ENCODE assay signal across 18 mouse cellular contexts in the genomic region with DNA sequence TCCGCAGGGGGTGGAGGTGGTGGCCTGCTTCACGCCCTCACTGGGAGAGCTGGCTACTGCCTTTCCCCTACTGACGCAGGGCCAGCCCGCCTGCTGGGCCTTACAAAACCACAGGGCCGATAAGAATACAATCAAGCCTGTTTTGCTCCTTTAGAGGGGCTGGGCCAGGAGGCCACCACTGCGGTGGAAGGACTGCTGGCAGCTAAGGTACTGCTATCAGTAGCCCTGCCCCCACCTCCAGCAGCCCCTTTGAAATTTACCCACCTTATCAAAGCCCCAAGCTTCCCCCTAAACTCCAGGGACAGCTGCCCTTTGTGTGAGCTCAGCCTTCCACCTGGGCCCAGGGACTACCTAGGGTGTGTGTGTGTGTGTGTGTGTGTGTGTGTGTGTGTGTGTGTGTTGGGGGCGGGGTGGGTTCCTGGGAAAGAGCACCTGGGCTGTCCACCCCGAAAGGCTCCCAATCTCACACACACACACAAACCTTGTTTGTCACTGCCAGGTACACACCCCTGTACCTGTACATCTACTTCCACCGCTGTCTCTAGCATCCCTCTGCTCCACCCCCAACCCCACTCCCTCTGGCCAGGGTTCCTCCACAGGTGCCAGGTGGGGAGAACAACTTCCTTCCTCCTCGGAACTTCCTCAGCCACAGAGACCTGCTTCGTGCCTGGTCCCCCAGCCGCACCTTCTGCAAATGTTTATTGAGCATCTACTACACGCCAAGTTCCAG. TPM values are rescaled to one million over a fixed set of nuclear protein-coding genes. Genes with fewer than 3 reads are reported as not detected.
DNase-seq lines count a peak whose midpoint lies in the region; ATAC-seq and TF ChIP-seq lines count a peak whose summit lies in the region.
"Had no signal": no experiment of that assay in that cellular context is flagged by ENCODE, and none has a peak within 500 bp of the region (broad histone marks: within the 10 kb centered on the region; RNA-seq: fewer than 3 reads in every experiment).

No protein-coding gene starts in this region.

- H3K9me3 ChIP-seq in heart, embryonic 12.5 days (replicated peaks), result no peaks in the 10 kb centered on the region
- H3K9me3 ChIP-seq in midbrain, embryonic 13.5 days, result no peaks in the 10 kb centered on the region
- H3K9me3 ChIP-seq in midbrain, embryonic 11.5 days (ENCODE audit: control insufficient read depth, low read length), result no peaks in the 10 kb centered on the region
- H3K9me3 ChIP-seq in liver, embryonic 13.5 days (replicated peaks), result no peaks in the 10 kb centered on the region
- no peaks in the 10 kb centered on the region for H3K9me3 ChIP-seq in stomach, postnatal 0 days (ENCODE audit: control insufficient read depth, low read length)

- no peak for TF ChIP-seq EP300 in stomach, postnatal 0 days (optimal IDR thresholded peaks at IDR 0.05)

- no peaks in the 10 kb centered on the region for H3K36me3 ChIP-seq in heart, embryonic 12.5 days
- H3K36me3 ChIP-seq in midbrain, embryonic 13.5 days, result no peaks in the 10 kb centered on the region
- H3K36me3 ChIP-seq in midbrain, embryonic 11.5 days (ENCODE audit: control insufficient read depth, insufficient read depth, low read length), result no peaks in the 10 kb centered on the region
- no peaks in the 10 kb centered on the region for H3K36me3 ChIP-seq in liver, embryonic 13.5 days
- no peaks in the 10 kb centered on the region for H3K36me3 ChIP-seq in stomach, postnatal 0 days (ENCODE audit: control insufficient read depth, insufficient read depth, low read length)

- H3K27me3 ChIP-seq in heart, embryonic 12.5 days (replicated peaks), result 0 out of 2 replicates have a peak, but pooled peaks cover 5% of the 10 kb centered on the region
- H3K27me3 ChIP-seq in midbrain, embryonic 13.5 days, result 0 out of 2 replicates have a peak, but pooled peaks cover 3% of the 10 kb centered on the region
- H3K27me3 ChIP-seq in midbrain, embryonic 11.5 days (ENCODE audit: control insufficient read depth, insufficient read depth, low read length), result no peaks in the 10 kb centered on the region
- H3K27me3 ChIP-seq in liver, embryonic 13.5 days, result no peaks in the 10 kb centered on the region
- no peaks in the 10 kb centered on the region for H3K27me3 ChIP-seq in stomach, postnatal 0 days (ENCODE audit: control insufficient read depth, insufficient read depth, low read length)

- ATAC-seq in heart, embryonic 12.5 days (ENCODE audit: insufficient number of reproducible peaks, low FRiP score), result no peak
- ATAC-seq in midbrain, embryonic 13.5 days, result no peak
- ATAC-seq in midbrain, embryonic 11.5 days (ENCODE audit: low FRiP score), result no peak
- ATAC-seq in liver, embryonic 13.5 days (ENCODE audit: low read depth), result peak; percentile 80
- ATAC-seq in stomach, postnatal 0 days (ENCODE audit: low FRiP score, low TSS enrichment), result peak; percentile 87
- ATAC-seq: forebrain, embryonic 16.5 days; inflammation-experienced regulatory T-cells, adult 6 months had no signal

- H3K9ac ChIP-seq in heart, embryonic 12.5 days, result peak overlapping the region; percentile 15; the same call in 1 of the 2 replicates
- H3K9ac ChIP-seq in midbrain, embryonic 13.5 days (replicated peaks), result 0 out of 2 replicates have a peak overlapping the region, but pooled peaks have one; percentile 25
- no peak overlapping the region for H3K9ac ChIP-seq in midbrain, embryonic 11.5 days (ENCODE audit: low read length)
- H3K9ac ChIP-seq in liver, embryonic 13.5 days, result no peak overlapping the region
- H3K9ac ChIP-seq in stomach, postnatal 0 days (ENCODE audit: low read length), result no peak overlapping the region

- no peak overlapping the region for H3K4me3 ChIP-seq in heart, embryonic 12.5 days
- no peak overlapping the region for H3K4me3 ChIP-seq in midbrain, embryonic 13.5 days (replicated peaks)
- H3K4me3 ChIP-seq in midbrain, embryonic 11.5 days (ENCODE audit: low read depth, low read length), result no peak overlapping the region
- H3K4me3 ChIP-seq in liver, embryonic 13.5 days (replicated peaks), result no peak overlapping the region
- H3K4me3 ChIP-seq in stomach, postnatal 0 days (ENCODE audit: low read depth, low read length), result no peak overlapping the region

- no peak for TF ChIP-seq CTCF in stomach, postnatal 0 days (IDR thresholded peaks at IDR 0.05; ENCODE audit: low read depth)

- H3K4me2 ChIP-seq in heart, embryonic 12.5 days, result no peak overlapping the region
- H3K4me2 ChIP-seq in midbrain, embryonic 13.5 days (replicated peaks), result no peak overlapping the region
- no peak overlapping the region for H3K4me2 ChIP-seq in midbrain, embryonic 11.5 days
- H3K4me2 ChIP-seq in liver, embryonic 13.5 days, result 0 out of 2 replicates have a peak overlapping the region, but pooled peaks have one; percentile 8
- no peak overlapping the region for H3K4me2 ChIP-seq in stomach, postnatal 0 days (replicated peaks; ENCODE audit: low read depth)

- H3K4me1 ChIP-seq in heart, embryonic 12.5 days (replicated peaks), result peaks cover 22% of the 10 kb centered on the region
- peaks cover 5% of the 10 kb centered on the region for H3K4me1 ChIP-seq in midbrain, embryonic 13.5 days (replicated peaks)
- H3K4me1 ChIP-seq in midbrain, embryonic 11.5 days (ENCODE audit: control insufficient read depth, insufficient read depth, low read length), result no peaks in the 10 kb centered on the region
- H3K4me1 ChIP-seq in liver, embryonic 13.5 days (replicated peaks), result peaks cover 19% of the 10 kb centered on the region
- H3K4me1 ChIP-seq in stomach, postnatal 0 days (replicated peaks; ENCODE audit: control insufficient read depth, insufficient read depth), result no peaks in the 10 kb centered on the region

- H3K27ac ChIP-seq in heart, embryonic 12.5 days (ENCODE audit: poor library complexity, severe bottlenecking), result no peak overlapping the region
- H3K27ac ChIP-seq in midbrain, embryonic 13.5 days, result no peak overlapping the region
- H3K27ac ChIP-seq in midbrain, embryonic 11.5 days (ENCODE audit: low read depth, low read length), result no peak overlapping the region
- H3K27ac ChIP-seq in liver, embryonic 13.5 days, result no peak overlapping the region
- H3K27ac ChIP-seq in stomach, postnatal 0 days (replicated peaks), result peak overlapping the region; percentile 83

- no peak for DNase-seq in heart, adult 18-20 months
- no peak for DNase-seq in midbrain, embryonic 11.5 days (ENCODE audit: low spot score, missing footprints)
- no peak for DNase-seq in liver, embryonic 13.5 days
- peak; percentile 87 for DNase-seq in stomach, postnatal 0 days (ENCODE audit: low spot score)
- no peak for DNase-seq in kidney, adult 9 months
- no peak for DNase-seq in urinary bladder, postnatal 14 days (ENCODE audit: low spot score)
- DNase-seq: adrenal gland, postnatal 14 days; heart, postnatal 10 days; kidney, postnatal 4 days; lung, postnatal 4 days; right cerebral cortex, postnatal 14 days had no signal

- WGBS in heart, embryonic 12.5 days, result 16% methylated on average over 11 of the region's 13 CpGs
- 20% methylated on average over 12 of the region's 13 CpGs for WGBS in midbrain, embryonic 13.5 days
- 16% methylated on average over 13 of the region's 13 CpGs for WGBS in midbrain, embryonic 11.5 days
- 10% methylated on average over 13 of the region's 13 CpGs for WGBS in liver, embryonic 13.5 days (ENCODE audit: insufficient replicate concordance)
- 24% methylated on average over 13 of the region's 13 CpGs for WGBS in stomach, postnatal 0 days

RNA-seq across cellular contexts. Expression of gene Spdef, which starts 5.8 kb away (rescaled TPM):
- 0.18 TPM in 1 of 2 replicates, not detected in the other for polyA plus RNA-seq in heart, embryonic 12.5 days (2016; fragmentation: Nextera tagmentation; extraction: Ambion mirVana)
- under 1 TPM in 1 of 2 experiments, not detected in 1; 0.18 TPM for total RNA-seq in heart, adult 18-20 months (2021)
- 0.90 and 1.3 TPM in 2 replicates for polyA plus RNA-seq in midbrain, embryonic 13.5 days (2015; fragmentation: Nextera tagmentation; extraction: Ambion mirVana)
- polyA plus RNA-seq in midbrain, embryonic 11.5 days (2014; fragmentation: Nextera tagmentation; extraction: Ambion mirVana), result 0.25 TPM in 1 of 2 replicates, not detected in the other
- not detected in 2 replicates for polyA plus RNA-seq in liver, embryonic 13.5 days (2015; fragmentation: Nextera tagmentation; extraction: Ambion mirVana)
- polyA plus RNA-seq in stomach, postnatal 0 days (2015; fragmentation: Nextera tagmentation; extraction: Ambion mirVana), result 28.0 and 29.7 TPM in 2 replicates
- total RNA-seq: adrenal gland, postnatal 14 days; ES-E14; monocyte, adult 5-6 weeks had no signal
- polyA plus RNA-seq: C2C12; inflammation-experienced regulatory T-cells, adult 6 months had no signal

Comparison
In these comparisons a context has a peak if more than half of its experiments do, and no peak if none do; other contexts are left out.
1. H3K9ac ChIP-seq: peak in heart, embryonic 12.5 days (single experiment) and midbrain, embryonic 13.5 days (single experiment); none in midbrain, embryonic 11.5 days (single experiment), liver, embryonic 13.5 days (single experiment) and stomach, postnatal 0 days (single experiment).
2. ATAC-seq: peak in liver, embryonic 13.5 days (single experiment) and stomach, postnatal 0 days (single experiment); none in heart, embryonic 12.5 days (single experiment), midbrain, embryonic 13.5 days (single experiment) and midbrain, embryonic 11.5 days (single experiment).
3. RNA of gene Spdef, which starts 5.8 kb away (polyA plus RNA-seq): 28.0 to 29.7 TPM in stomach, postnatal 0 days; 0.90 to 1.3 TPM in midbrain, embryonic 13.5 days, 0.25 TPM in midbrain, embryonic 11.5 days, 0.18 TPM in heart, embryonic 12.5 days and not detected in liver, embryonic 13.5 days; every median in the first group is over 10 times any median in the second.